Mouse (Mus musculus) kidney, adult 2 months (tissue): ENCODE measurements at regions not wholly inside any gene's neighbourhood (a gene's known extent, or its start where the extent isn't known, plus 50 kb on each side); places are given as distances from the start of the nearest gene placed in this dataset.

ENCODE experiments used
- DNase-seq: peaks from one replicate; pipeline ENCODE4 v3.0.0; 2021
- H3K27ac ChIP-seq: fragments of 200-500 bp; 2 replicates; pipeline ENCODE4 v1.5.1; 2012; ENCODE audit warnings: low read depth, low read length, control low read depth, inconsistent platforms; ENCODE audit not compliant: insufficient read depth
- H3K27me3 ChIP-seq: fragments of 200-500 bp; replicated peaks from 2 replicates; pipeline ENCODE4 v1.6.1; 2012; ENCODE audit warnings: mild to moderate bottlenecking, moderate library complexity, low read length, inconsistent platforms; ENCODE audit not compliant: control insufficient read depth, insufficient read depth
- H3K36me3 ChIP-seq: fragments of 200-500 bp; 2 replicates; pipeline ENCODE4 v1.6.1; 2012; ENCODE audit warnings: mild to moderate bottlenecking, moderate library complexity, low read length, inconsistent platforms; ENCODE audit not compliant: control insufficient read depth, insufficient read depth
- H3K4me1 ChIP-seq: fragments of 200-500 bp; 2 replicates; pipeline ENCODE4 v1.6.1; 2011; ENCODE audit warnings: low read length; ENCODE audit not compliant: control insufficient read depth, insufficient read depth
- H3K4me3 ChIP-seq: fragments of 200-500 bp; 2 replicates; pipeline ENCODE4 v1.5.1; 2011; ENCODE audit warnings: mild to moderate bottlenecking, low read depth, low read length, control low read depth; ENCODE audit not compliant: insufficient read depth
- CTCF ChIP-seq: fragments of 200-500 bp; conservative IDR thresholded peaks from 2 replicates; pipeline ENCODE4 v1.5.1; 2011; ENCODE audit warnings: low read depth, mild to moderate bottlenecking, control low read depth, low read length, moderate library complexity, mixed read lengths; ENCODE audit not compliant: insufficient read depth, insufficient read length
- POLR2A ChIP-seq: fragments of 200-500 bp; IDR thresholded peaks from one replicate; pipeline ENCODE4 v1.6.1; 2011; ENCODE audit warnings: low read depth, low read length, control low read depth
- WGBS: fragments of 180-500 bp; shearing (Covaris S2); methylation state at CpG from one replicate; pipeline ENCODE4 v1.1.7; 2018; 5-methylcytosine and 5-hydroxymethylcytosine counted together

- no peak for DNase-seq
- H3K4me1 ChIP-seq = no peaks in the 10 kb centered on the region
- H3K27me3 ChIP-seq = no peaks in the 10 kb centered on the region
- H3K36me3 ChIP-seq = no peaks in the 10 kb centered on the region
- no peak overlapping the region for H3K27ac ChIP-seq
- TF ChIP-seq CTCF (no peak), POLR2A (no peak)
- 94% methylated on average over 3 of the region's 3 CpGs for WGBS
- H3K4me3 ChIP-seq = no peak overlapping the region
Measured at GRCm38 (mm10) chr10:111783496-111783895, 189.0 kb upstream of the Krr1 start.

- DNase-seq = no peak
- H3K27ac ChIP-seq = no peak overlapping the region
- WGBS = 68% methylated on average over 12 of the region's 12 CpGs
Measured at GRCm38 (mm10) chr10:111784065-111784853, 188.2 kb upstream of the Krr1 start.

GRCm38 (mm10) chr10:111787175-111787574 lies 185.3 kb upstream of the Krr1 start:
- Histone ChIP-seq H3K4me3 (no peak overlapping the region), H3K4me1 (no peaks in the 10 kb centered on the region), H3K36me3 (no peaks in the 10 kb centered on the region), H3K27me3 (no peaks in the 10 kb centered on the region), H3K27ac (no peak overlapping the region)
- WGBS = 81% methylated on average over 9 of the region's 9 CpGs
- TF ChIP-seq POLR2A = no peak
- TF ChIP-seq CTCF = no peak
- DNase-seq = no peak

More at GRCm38 (mm10) chr10:111784065-111784853, 188.2 kb upstream of the Krr1 start:
- Histone ChIP-seq H3K4me1 (no peaks in the 10 kb centered on the region), H3K27me3 (no peaks in the 10 kb centered on the region), H3K36me3 (no peaks in the 10 kb centered on the region), H3K4me3 (no peak overlapping the region)
- TF ChIP-seq CTCF (no peak), POLR2A (no peak)

GRCm38 (mm10) chr10:111789264-111789663 lies 183.2 kb upstream of the Krr1 start:
- TF ChIP-seq POLR2A (no peak), CTCF (no peak)
- WGBS = 92% methylated on average over 9 of the region's 9 CpGs
- DNase-seq = no peak
- no peaks in the 10 kb centered on the region for H3K4me1 ChIP-seq
- no peak overlapping the region for H3K4me3 ChIP-seq
- no peaks in the 10 kb centered on the region for H3K27me3 ChIP-seq
- no peak overlapping the region for H3K27ac ChIP-seq
- no peaks in the 10 kb centered on the region for H3K36me3 ChIP-seq

- H3K27ac ChIP-seq = no peak overlapping the region
- no peaks in the 10 kb centered on the region for H3K4me1 ChIP-seq
- no peak overlapping the region for H3K4me3 ChIP-seq
- no peak for DNase-seq
- TF ChIP-seq POLR2A (no peak), CTCF (no peak)
- WGBS = 97% methylated on average over 2 of the region's 2 CpGs
- no peaks in the 10 kb centered on the region for H3K27me3 ChIP-seq
- no peaks in the 10 kb centered on the region for H3K36me3 ChIP-seq
Measured at GRCm38 (mm10) chr10:111790911-111791310, 181.6 kb upstream of the Krr1 start.

- WGBS = 72% methylated on average over 5 of the region's 5 CpGs
- TF ChIP-seq POLR2A (no peak), CTCF (no peak)
- Histone ChIP-seq H3K27ac (no peak overlapping the region), H3K27me3 (no peaks in the 10 kb centered on the region; the same call in 1 of the 2 replicates), H3K4me3 (no peak overlapping the region), H3K4me1 (no peaks in the 10 kb centered on the region), H3K36me3 (no peaks in the 10 kb centered on the region)
- DNase-seq = no peak
Measured at GRCm38 (mm10) chr10:111795056-111795455, 177.4 kb upstream of the Krr1 start.

GRCm38 (mm10) chr10:111795756-111796155 lies 176.7 kb upstream of the Krr1 start:
- Histone ChIP-seq H3K4me3 (no peak overlapping the region), H3K27me3 (no peaks in the 10 kb centered on the region; the same call in 1 of the 2 replicates), H3K36me3 (no peaks in the 10 kb centered on the region), H3K4me1 (no peaks in the 10 kb centered on the region), H3K27ac (no peak overlapping the region)
- TF ChIP-seq POLR2A (no peak), CTCF (no peak)
- peak; percentile 46 for DNase-seq
- 54% methylated on average over 3 of the region's 3 CpGs for WGBS
